Mouse (Mus musculus) brain, embryonic 14.5 days (tissue): Measurements from ENCODE around the gene Gpr146.

Experiments
- CTCF ChIP-seq: fragments of 200-500 bp; IDR thresholded peaks from 2 replicates; pipeline ENCODE4 v1.5.1; 2012; ENCODE audit warnings: inconsistent platforms, mild to moderate bottlenecking, moderate library complexity, borderline replicate concordance; ENCODE audit not compliant: insufficient read depth, insufficient read length; ENCODE audit errors: extremely low read depth
- POLR2A ChIP-seq: fragments of 200-500 bp; IDR thresholded peaks from 2 replicates; pipeline ENCODE4 v1.6.1; 2012; ENCODE audit warnings: mild to moderate bottlenecking, inconsistent platforms, borderline replicate concordance; ENCODE audit not compliant: poor library complexity, insufficient read depth, insufficient read length, severe bottlenecking; ENCODE audit errors: extremely low read depth

DNA sequence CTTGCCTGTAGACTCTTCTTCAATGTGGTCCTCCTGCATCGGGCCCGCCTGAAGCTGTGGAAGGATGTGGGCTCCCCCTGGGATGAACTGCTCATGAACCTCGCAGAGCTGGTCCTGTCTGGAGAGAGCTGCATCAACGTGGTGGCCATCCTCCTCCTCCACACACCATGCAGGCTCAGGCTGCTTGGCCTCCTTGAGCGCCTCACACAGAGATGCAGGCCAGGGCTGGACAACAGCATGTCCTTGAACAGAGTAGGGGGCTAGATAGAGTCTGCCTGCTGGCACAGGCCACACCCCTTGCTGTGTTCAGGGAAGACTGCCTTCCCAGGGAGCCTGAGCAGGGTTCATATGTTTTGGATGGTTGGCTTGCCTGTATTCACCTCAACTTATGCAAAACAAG is 37.5 kb downstream of the Gpr146 start:
- TF ChIP-seq CTCF (no peak), POLR2A (no peak)
